Mouse (Mus musculus): ENCODE results near the gene Ppp4r1. TPM values are rescaled to one million over a fixed set of nuclear protein-coding genes. Genes with fewer than 3 reads are reported as not detected.
A peak's percentile ranks its signal among the peaks of the same experiment; 100 is the strongest.

The Ppp4r1 gene
- polyA plus RNA-seq, 1 experiment: 274 TPM

- TF ChIP-seq POLR2A (IDR thresholded peaks at IDR 0.05; ENCODE audit: control insufficient read depth, low read depth, low read length): no peak
- H3K4me3 ChIP-seq (ENCODE audit: control insufficient read depth, low read depth, low read length): no peak overlapping the region
- H3K27me3 ChIP-seq (ENCODE audit: control insufficient read depth, insufficient read depth, low read length): no peaks in the 10 kb centered on the region
- no peaks in the 10 kb centered on the region for H3K36me3 ChIP-seq (ENCODE audit: control insufficient read depth, insufficient read depth, low read length)
- H3K27ac ChIP-seq (ENCODE audit: control insufficient read depth, insufficient read depth, low read depth, low read length): no peak overlapping the region
- H3K4me1 ChIP-seq (ENCODE audit: control insufficient read depth, insufficient read depth, low read length): no peaks in the 10 kb centered on the region; the same call in 1 of the 2 replicates
Observed at GRCm38 (mm10) chr17:65742245-65742905, 40.0 kb upstream of the Ppp4r1 start.

- Histone ChIP-seq H3K4me3 (ENCODE audit: control insufficient read depth, low read depth, low read length) (no peak overlapping the region), H3K4me1 (ENCODE audit: control insufficient read depth, insufficient read depth, low read length) (no peaks in the 10 kb centered on the region; the same call in 1 of the 2 replicates), H3K36me3 (ENCODE audit: control insufficient read depth, insufficient read depth, low read length) (no peaks in the 10 kb centered on the region), H3K27me3 (ENCODE audit: control insufficient read depth, insufficient read depth, low read length) (no peaks in the 10 kb centered on the region), H3K27ac (ENCODE audit: control insufficient read depth, insufficient read depth, low read depth, low read length) (no peak overlapping the region)
- no peak for TF ChIP-seq CTCF (IDR thresholded peaks at IDR 0.05; ENCODE audit: control insufficient read depth, insufficient read depth, insufficient replicate concordance, low read depth, low read length)
- no peak for TF ChIP-seq POLR2A (IDR thresholded peaks at IDR 0.05; ENCODE audit: control insufficient read depth, low read depth, low read length)
Observed at GRCm38 (mm10) chr17:65742969-65743368, 39.4 kb upstream of the Ppp4r1 start.

GRCm38 (mm10) chr17:65743664-65744330, 38.6 kb upstream of the Ppp4r1 start:
- no peak overlapping the region for H3K4me3 ChIP-seq (ENCODE audit: control insufficient read depth, low read depth, low read length)
- no peaks in the 10 kb centered on the region; the same call in 1 of the 2 replicates for H3K4me1 ChIP-seq (ENCODE audit: control insufficient read depth, insufficient read depth, low read length)
- no peak for TF ChIP-seq POLR2A (IDR thresholded peaks at IDR 0.05; ENCODE audit: control insufficient read depth, low read depth, low read length)
- no peak for TF ChIP-seq CTCF (IDR thresholded peaks at IDR 0.05; ENCODE audit: control insufficient read depth, insufficient read depth, insufficient replicate concordance, low read depth, low read length)
- H3K36me3 ChIP-seq (ENCODE audit: control insufficient read depth, insufficient read depth, low read length): no peaks in the 10 kb centered on the region
- no peak overlapping the region for H3K27ac ChIP-seq (ENCODE audit: control insufficient read depth, insufficient read depth, low read depth, low read length)
- no peaks in the 10 kb centered on the region for H3K27me3 ChIP-seq (ENCODE audit: control insufficient read depth, insufficient read depth, low read length)

GRCm38 (mm10) chr17:65746314-65746713, 36.1 kb upstream of the Ppp4r1 start:
- no peaks in the 10 kb centered on the region for H3K27me3 ChIP-seq (ENCODE audit: control insufficient read depth, insufficient read depth, low read length)
- no peak overlapping the region for H3K4me3 ChIP-seq (ENCODE audit: control insufficient read depth, low read depth, low read length)

GRCm38 (mm10) chr17:65748997-65749396, 33.4 kb upstream of the Ppp4r1 start:
- Histone ChIP-seq H3K4me3 (ENCODE audit: control insufficient read depth, low read depth, low read length) (no peak overlapping the region), H3K36me3 (ENCODE audit: control insufficient read depth, insufficient read depth, low read length) (no peaks in the 10 kb centered on the region), H3K4me1 (ENCODE audit: control insufficient read depth, insufficient read depth, low read length) (no peaks in the 10 kb centered on the region), H3K27ac (ENCODE audit: control insufficient read depth, insufficient read depth, low read depth, low read length) (no peak overlapping the region; the same call in 1 of the 2 replicates), H3K27me3 (ENCODE audit: control insufficient read depth, insufficient read depth, low read length) (no peaks in the 10 kb centered on the region)
- no peak for TF ChIP-seq POLR2A (IDR thresholded peaks at IDR 0.05; ENCODE audit: control insufficient read depth, low read depth, low read length)
- TF ChIP-seq CTCF (IDR thresholded peaks at IDR 0.05; ENCODE audit: control insufficient read depth, insufficient read depth, insufficient replicate concordance, low read depth, low read length): no peak

More at GRCm38 (mm10) chr17:65746314-65746713, 36.1 kb upstream of the Ppp4r1 start:
- Histone ChIP-seq H3K36me3 (ENCODE audit: control insufficient read depth, insufficient read depth, low read length) (no peaks in the 10 kb centered on the region), H3K4me1 (ENCODE audit: control insufficient read depth, insufficient read depth, low read length) (no peaks in the 10 kb centered on the region), H3K27ac (ENCODE audit: control insufficient read depth, insufficient read depth, low read depth, low read length) (no peak overlapping the region)
- no peak for TF ChIP-seq POLR2A (IDR thresholded peaks at IDR 0.05; ENCODE audit: control insufficient read depth, low read depth, low read length)
- no peak for TF ChIP-seq CTCF (IDR thresholded peaks at IDR 0.05; ENCODE audit: control insufficient read depth, insufficient read depth, insufficient replicate concordance, low read depth, low read length)

GRCm38 (mm10) chr17:65749803-65750202, 32.6 kb upstream of the Ppp4r1 start:
- TF ChIP-seq POLR2A (IDR thresholded peaks at IDR 0.05; ENCODE audit: control insufficient read depth, low read depth, low read length): no peak
- TF ChIP-seq CTCF (IDR thresholded peaks at IDR 0.05; ENCODE audit: control insufficient read depth, insufficient read depth, insufficient replicate concordance, low read depth, low read length): no peak
- Histone ChIP-seq H3K36me3 (ENCODE audit: control insufficient read depth, insufficient read depth, low read length) (no peaks in the 10 kb centered on the region), H3K4me1 (ENCODE audit: control insufficient read depth, insufficient read depth, low read length) (no peaks in the 10 kb centered on the region), H3K27ac (ENCODE audit: control insufficient read depth, insufficient read depth, low read depth, low read length) (no peak overlapping the region), H3K27me3 (ENCODE audit: control insufficient read depth, insufficient read depth, low read length) (no peaks in the 10 kb centered on the region), H3K4me3 (ENCODE audit: control insufficient read depth, low read depth, low read length) (no peak overlapping the region)

GRCm38 (mm10) chr17:65750301-65750700, 32.1 kb upstream of the Ppp4r1 start:
- no peak overlapping the region for H3K27ac ChIP-seq (ENCODE audit: control insufficient read depth, insufficient read depth, low read depth, low read length)
- H3K4me1 ChIP-seq (ENCODE audit: control insufficient read depth, insufficient read depth, low read length): no peaks in the 10 kb centered on the region
- TF ChIP-seq CTCF (IDR thresholded peaks at IDR 0.05; ENCODE audit: control insufficient read depth, insufficient read depth, insufficient replicate concordance, low read depth, low read length) (peak; percentile 29; the same call in 1 of the 2 replicates), POLR2A (IDR thresholded peaks at IDR 0.05; ENCODE audit: control insufficient read depth, low read depth, low read length) (no peak)
- H3K27me3 ChIP-seq (ENCODE audit: control insufficient read depth, insufficient read depth, low read length): no peaks in the 10 kb centered on the region
- H3K4me3 ChIP-seq (ENCODE audit: control insufficient read depth, low read depth, low read length): no peak overlapping the region
- H3K36me3 ChIP-seq (ENCODE audit: control insufficient read depth, insufficient read depth, low read length): no peaks in the 10 kb centered on the region

Data from testis, adult 2 months (tissue).